Mouse (Mus musculus) layer of hippocampus, adult 2 months (tissue): Measurements from ENCODE around the gene Kcnq2. TPM values are rescaled to one million over a fixed set of nuclear protein-coding genes. Genes with fewer than 3 reads are reported as not detected.

Source experiments
- DNase-seq, 2 experiments: peaks; one replicate each; pipeline ENCODE4 v3.0.0; 2022; ENCODE audit warnings: low spot score in 2 of 2
- H3K27ac ChIP-seq: fragments of 200-600 bp; 2 replicates; pipeline ENCODE4 v1.8.1; 2022
- H3K4me3 ChIP-seq: fragments of 200-600 bp; 2 replicates; pipeline ENCODE4 v1.8.1; 2022; ENCODE audit warnings: mild to moderate bottlenecking
- CTCF ChIP-seq: fragments of 200-600 bp; conservative IDR thresholded peaks from 2 replicates; pipeline ENCODE4 v1.8.1; 2022; ENCODE audit warnings: antibody characterized with exemption, mild to moderate bottlenecking, moderate library complexity
- total RNA-seq, 2 experiments: library from RNA; stranded (reverse); gene quantifications; 2 replicates each; pipeline ENCODE4 v1.2.3; 2021

The Kcnq2 gene
- total RNA-seq, 2 experiments from 2014 or later = 327 to 335 TPM

- no peak for DNase-seq
- no peak overlapping the region for H3K4me3 ChIP-seq
- no peak; the same call in 1 of the 2 replicates for TF ChIP-seq CTCF
- no peak overlapping the region for H3K27ac ChIP-seq
Observed at GRCm38 (mm10) chr2:181072403-181072714, 62.7 kb downstream of the Kcnq2 start.

GRCm38 (mm10) chr2:181071706-181072402, 63.2 kb downstream of the Kcnq2 start:
- H3K27ac ChIP-seq = peak overlapping the region; percentile 40; the same call in 1 of the 2 replicates
- H3K4me3 ChIP-seq = no peak overlapping the region
- peak; percentile 98 for TF ChIP-seq CTCF
- DNase-seq = peak; percentile 84 to 90

DNA sequence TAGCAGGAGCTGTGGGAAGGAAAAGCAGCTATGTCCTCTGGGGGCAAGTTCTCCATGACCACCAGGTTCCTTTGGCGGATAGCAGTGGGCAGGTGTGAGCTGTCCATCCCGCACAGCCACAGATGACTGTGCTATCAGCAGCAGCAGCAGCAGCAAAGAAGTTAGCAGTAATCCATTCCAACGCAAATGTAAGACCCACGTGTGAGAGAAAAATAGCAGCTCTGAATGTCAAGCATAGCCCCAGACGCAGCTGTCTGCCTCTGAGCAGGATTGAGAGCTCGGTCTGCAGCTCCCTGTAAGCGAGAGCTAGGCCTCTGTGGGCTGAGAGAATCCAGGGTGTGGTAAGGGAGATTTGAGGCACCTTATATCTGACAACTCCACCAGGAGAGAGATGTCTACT, 65.0 kb downstream of the Kcnq2 start:
- DNase-seq = peak; percentile 55 to 63
- H3K4me3 ChIP-seq = no peak overlapping the region
- TF ChIP-seq CTCF = no peak
- peak overlapping the region; percentile 67 for H3K27ac ChIP-seq

GRCm38 (mm10) chr2:181068499-181068898, 66.6 kb downstream of the Kcnq2 start:
- no peak for TF ChIP-seq CTCF
- no peak overlapping the region for H3K4me3 ChIP-seq
- DNase-seq = peak in 1 of 2 experiments; percentile 41
- H3K27ac ChIP-seq = peak overlapping the region; percentile 67

DNA sequence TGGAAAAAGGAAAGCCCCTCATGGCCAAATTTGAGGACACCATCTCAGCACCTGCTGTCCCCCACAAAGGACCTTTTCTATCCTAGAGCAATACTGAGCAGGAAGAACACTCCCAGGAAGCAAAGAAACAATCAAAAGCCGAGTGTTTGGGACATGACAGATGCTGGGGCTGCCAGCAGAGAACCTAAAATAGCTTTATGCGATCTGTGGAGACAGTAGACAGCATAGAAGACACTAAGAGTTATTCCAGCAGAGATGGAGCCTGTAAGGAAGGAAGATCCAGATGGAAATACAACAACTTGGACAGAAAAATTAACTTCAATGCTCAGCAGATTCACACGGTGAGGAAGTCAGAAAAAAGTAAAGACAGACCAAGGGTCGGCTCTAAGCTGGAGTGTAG, 69.3 kb downstream of the Kcnq2 start:
- H3K4me3 ChIP-seq = no peak overlapping the region
- 0 out of 2 replicates have a peak overlapping the region, but pooled peaks have one; percentile 28 for H3K27ac ChIP-seq
- no peak for TF ChIP-seq CTCF
- DNase-seq = no peak

- no peak overlapping the region for H3K27ac ChIP-seq
- peak; percentile 92 for TF ChIP-seq CTCF
- DNase-seq = peak; percentile 80 to 91
- no peak overlapping the region for H3K4me3 ChIP-seq
Observed at GRCm38 (mm10) chr2:181060127-181060526, 75.0 kb downstream of the Kcnq2 start.

GRCm38 (mm10) chr2:181058193-181058592, 76.9 kb downstream of the Kcnq2 start:
- TF ChIP-seq CTCF = no peak

DNA sequence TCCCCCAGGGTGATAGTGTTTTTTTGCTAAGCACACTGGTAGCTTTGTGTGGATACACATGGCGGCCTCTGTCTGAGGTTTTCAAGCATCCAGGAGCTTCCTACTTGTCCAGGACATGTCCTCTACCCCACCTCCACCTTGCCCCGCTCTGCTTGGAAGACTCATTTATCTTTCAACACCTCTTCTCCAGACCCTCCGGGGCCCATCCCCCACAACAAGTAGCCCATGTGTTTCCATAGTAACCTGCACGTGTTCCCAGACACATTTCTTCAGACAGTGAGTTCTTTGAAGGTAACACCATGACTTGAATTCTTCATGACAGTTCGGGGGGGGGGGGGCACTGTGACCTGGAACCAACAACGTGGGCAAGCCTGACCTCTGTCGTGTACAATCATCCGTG, 77.8 kb downstream of the Kcnq2 start:
- no peak for TF ChIP-seq CTCF
- no peak for DNase-seq
- Histone ChIP-seq H3K4me3 (no peak overlapping the region), H3K27ac (no peak overlapping the region)

More at GRCm38 (mm10) chr2:181058193-181058592, 76.9 kb downstream of the Kcnq2 start:
- Histone ChIP-seq H3K4me3 (no peak overlapping the region), H3K27ac (no peak overlapping the region)
- no peak for DNase-seq

DNA sequence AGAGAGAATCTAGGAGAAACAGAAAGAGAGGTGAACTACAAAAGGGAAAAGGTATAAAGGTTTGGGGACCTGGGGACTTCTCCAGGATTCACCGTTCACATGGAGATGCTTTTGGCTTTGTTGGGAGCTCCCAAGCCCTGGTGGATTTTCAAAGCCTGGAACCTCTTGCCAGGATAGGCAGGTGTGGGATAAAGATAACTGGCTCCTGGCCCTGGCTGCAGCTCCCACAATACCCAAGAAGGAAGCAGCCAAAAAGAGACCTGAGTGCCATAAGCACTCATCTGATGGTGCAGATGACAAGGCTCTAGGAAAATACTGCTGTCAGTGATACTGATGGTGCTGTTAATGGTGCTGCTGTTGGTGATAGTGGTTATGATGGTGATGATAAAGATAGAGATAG, 82.9 kb downstream of the Kcnq2 start:
- no peak for DNase-seq
- no peak overlapping the region for H3K4me3 ChIP-seq
- no peak overlapping the region for H3K27ac ChIP-seq
- no peak for TF ChIP-seq CTCF

- no peak for TF ChIP-seq CTCF
- Histone ChIP-seq H3K4me3 (no peak overlapping the region), H3K27ac (no peak overlapping the region)
- DNase-seq = no peak
Observed at GRCm38 (mm10) chr2:181048986-181049385, 86.1 kb downstream of the Kcnq2 start.

- no peak overlapping the region for H3K4me3 ChIP-seq
- TF ChIP-seq CTCF = no peak
- no peak for DNase-seq
- no peak overlapping the region for H3K27ac ChIP-seq
Observed at GRCm38 (mm10) chr2:181048252-181048945, 86.7 kb downstream of the Kcnq2 start.

- Histone ChIP-seq H3K27ac (no peak overlapping the region), H3K4me3 (no peak overlapping the region)
- no peak for TF ChIP-seq CTCF
- DNase-seq = no peak
Observed at GRCm38 (mm10) chr2:181044001-181044400, 91.1 kb downstream of the Kcnq2 start.

GRCm38 (mm10) chr2:181043437-181043836, 91.7 kb downstream of the Kcnq2 start, which contains the start of gene Chrna4:
TSS of gene Chrna4 (minus strand) at chr2:181043546.
- Histone ChIP-seq H3K27ac (no peak within 1 kb of the TSS), H3K4me3 (no peak within 1 kb of the TSS)
- no peak for TF ChIP-seq CTCF
- no peak for DNase-seq

DNA sequence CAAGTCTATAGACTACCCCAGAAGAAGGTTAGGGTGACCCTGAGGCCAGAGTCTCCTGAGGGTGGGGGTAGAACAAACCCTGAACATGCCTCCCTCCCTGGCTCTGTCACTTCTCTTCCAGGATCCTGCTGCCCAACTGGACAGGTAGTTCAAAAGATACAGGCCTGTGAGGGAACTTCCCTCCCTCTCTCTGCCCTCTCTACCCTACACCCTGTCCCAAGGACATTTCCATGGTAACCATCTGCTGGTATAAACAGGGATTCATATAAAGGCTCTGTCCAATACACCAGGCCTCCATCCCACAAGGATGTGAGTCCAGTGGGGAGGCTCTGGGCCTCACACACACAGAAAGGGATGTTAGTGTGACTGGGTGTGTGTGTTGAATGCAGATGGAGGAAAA, 92.7 kb downstream of the Kcnq2 start:
- H3K27ac ChIP-seq = no peak overlapping the region
- no peak for DNase-seq
- TF ChIP-seq CTCF = no peak

More for the DNA sequence above, 92.7 kb downstream of the Kcnq2 start:
- H3K4me3 ChIP-seq = no peak overlapping the region
